Mouse (Mus musculus): ENCODE results near the gene Speer3.
"Not testable (repeated sequence)": the region's sequence is repeated elsewhere in the genome, so short reads cannot be mapped to it uniquely, and the experiment has no call there.

Gene Speer3

GRCm38 (mm10) chr5:13791319-13791718, at the start of gene Speer3:
Gene Speer3 (plus strand): TSS chr5:13791619.
- no peak for DNase-seq

GRCm38 (mm10) chr5:13810496-13810895, 19.1 kb downstream of the Speer3 start:
- DNase-seq, result not testable (repeated sequence)

DNA sequence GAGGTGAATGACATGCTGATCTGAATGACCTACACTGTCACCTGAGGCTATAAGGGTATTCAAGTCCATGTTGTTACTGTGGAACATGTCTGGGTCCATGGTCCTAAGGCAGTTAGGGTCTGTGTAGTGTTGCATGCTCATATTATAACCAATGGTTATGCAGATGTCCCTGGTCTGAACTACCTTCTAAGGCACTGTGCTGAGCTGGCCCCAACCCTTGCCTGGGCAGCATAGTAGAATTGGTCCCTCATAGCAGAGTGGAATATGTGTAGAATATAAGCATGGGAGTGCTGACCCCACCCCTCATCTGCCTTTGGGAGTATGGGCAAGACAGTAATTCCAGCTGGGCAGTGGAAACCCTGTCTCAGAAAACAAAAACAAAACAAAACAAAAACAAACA, 33.7 kb downstream of the Speer3 start:
- DNase-seq, result no peak

DNA sequence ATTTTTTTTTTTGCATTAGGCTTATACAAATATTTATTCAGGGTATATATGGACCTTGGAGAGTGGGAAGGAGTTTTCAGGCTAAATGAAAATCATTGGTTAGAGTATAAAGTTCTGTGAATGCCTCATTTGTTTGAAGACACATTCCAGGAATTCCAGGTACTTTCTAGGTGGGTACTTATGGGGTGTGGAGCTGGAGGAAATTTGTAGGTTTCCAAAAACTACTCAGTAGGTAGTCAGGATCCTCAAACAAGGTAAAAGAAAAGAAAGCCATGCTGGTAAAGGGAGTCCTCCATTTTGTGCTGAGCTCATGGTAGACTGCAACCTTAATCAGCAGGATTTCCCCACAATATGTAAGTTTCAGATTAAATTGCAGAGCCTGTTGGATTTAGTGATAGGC, 35.3 kb downstream of the Speer3 start:
- DNase-seq, result no peak

DNA sequence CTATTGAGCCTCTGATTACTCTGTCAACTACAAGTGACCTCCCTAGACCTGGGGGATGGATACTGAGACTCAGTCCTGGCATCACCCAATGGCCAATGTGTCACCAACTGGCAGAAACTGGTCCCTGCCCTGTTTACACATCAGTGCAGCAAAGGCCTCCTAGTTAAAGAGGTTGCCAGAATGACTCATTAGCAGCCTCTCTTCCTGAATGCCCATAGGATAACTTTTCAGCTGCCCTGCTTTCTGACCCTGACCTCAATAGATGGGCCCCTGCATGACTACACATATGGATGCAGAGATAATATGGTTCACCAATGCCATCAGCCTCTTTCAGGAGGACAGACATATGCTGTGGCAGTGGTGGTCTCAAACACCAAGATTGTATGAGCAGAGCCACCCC, 52.9 kb downstream of the Speer3 start:
- no peak for DNase-seq
